Mouse (Mus musculus): ENCODE measurements around the gene Ralgapa2.

Gene Ralgapa2

GRCm38 (mm10) chr2:146443291-146443875, 68.8 kb downstream of the Ralgapa2 start:
- DNase-seq (ENCODE audit: extremely low read depth, low read depth, low spot score): no peak

- no peak for DNase-seq (ENCODE audit: extremely low read depth, low read depth, low spot score)
Measured at GRCm38 (mm10) chr2:146441711-146442110, 70.4 kb downstream of the Ralgapa2 start.

GRCm38 (mm10) chr2:146428751-146429150, 83.4 kb downstream of the Ralgapa2 start:
- no peak for DNase-seq (ENCODE audit: extremely low read depth, low read depth, low spot score)

GRCm38 (mm10) chr2:146427380-146427779, 84.8 kb downstream of the Ralgapa2 start:
- no peak for DNase-seq (ENCODE audit: extremely low read depth, low read depth, low spot score)

GRCm38 (mm10) chr2:146426321-146426720, 85.8 kb downstream of the Ralgapa2 start:
- no peak for DNase-seq (ENCODE audit: extremely low read depth, low read depth, low spot score)

- DNase-seq (ENCODE audit: extremely low read depth, low read depth, low spot score): no peak
Measured at GRCm38 (mm10) chr2:146425235-146425634, 86.9 kb downstream of the Ralgapa2 start.

- no peak for DNase-seq (ENCODE audit: extremely low read depth, low read depth, low spot score)
Measured at GRCm38 (mm10) chr2:146423710-146424301, 88.3 kb downstream of the Ralgapa2 start.

- no peak for DNase-seq (ENCODE audit: extremely low read depth, low read depth, low spot score)
Measured at GRCm38 (mm10) chr2:146423032-146423691, 89.0 kb downstream of the Ralgapa2 start.

- no peak for DNase-seq (ENCODE audit: extremely low read depth, low read depth, low spot score)
Measured at GRCm38 (mm10) chr2:146416283-146416682, 95.9 kb downstream of the Ralgapa2 start.

GRCm38 (mm10) chr2:146414484-146415291, 97.5 kb downstream of the Ralgapa2 start:
- no peak for DNase-seq (ENCODE audit: extremely low read depth, low read depth, low spot score)

- no peak for DNase-seq (ENCODE audit: extremely low read depth, low read depth, low spot score)
Measured at GRCm38 (mm10) chr2:146412733-146413132, 99.4 kb downstream of the Ralgapa2 start.

- DNase-seq (ENCODE audit: extremely low read depth, low read depth, low spot score): no peak
Measured at GRCm38 (mm10) chr2:146411904-146412303, 100.2 kb downstream of the Ralgapa2 start.

GRCm38 (mm10) chr2:146407078-146407477, 105.1 kb downstream of the Ralgapa2 start:
- DNase-seq (ENCODE audit: extremely low read depth, low read depth, low spot score): no peak

GRCm38 (mm10) chr2:146401588-146401987, 110.6 kb downstream of the Ralgapa2 start:
- no peak for DNase-seq (ENCODE audit: extremely low read depth, low read depth, low spot score)

- no peak for DNase-seq (ENCODE audit: extremely low read depth, low read depth, low spot score)
Measured at GRCm38 (mm10) chr2:146400738-146401137, 111.4 kb downstream of the Ralgapa2 start.

GRCm38 (mm10) chr2:146398211-146398865, 113.8 kb downstream of the Ralgapa2 start:
- no peak for DNase-seq (ENCODE audit: extremely low read depth, low read depth, low spot score)

- DNase-seq (ENCODE audit: extremely low read depth, low read depth, low spot score): no peak
Measured at GRCm38 (mm10) chr2:146387211-146387610, 124.9 kb downstream of the Ralgapa2 start.

GRCm38 (mm10) chr2:146384582-146384981, 127.6 kb downstream of the Ralgapa2 start:
- no peak for DNase-seq (ENCODE audit: extremely low read depth, low read depth, low spot score)

- DNase-seq (ENCODE audit: extremely low read depth, low read depth, low spot score): no peak
Measured at GRCm38 (mm10) chr2:146376293-146376692, 135.9 kb downstream of the Ralgapa2 start.

- DNase-seq (ENCODE audit: extremely low read depth, low read depth, low spot score): no peak
Measured at GRCm38 (mm10) chr2:146366098-146366497, 146.0 kb downstream of the Ralgapa2 start.

GRCm38 (mm10) chr2:146365368-146365983, 146.7 kb downstream of the Ralgapa2 start:
- DNase-seq (ENCODE audit: extremely low read depth, low read depth, low spot score): no peak

Measured in fat pad, adult 2 months (tissue).